Mouse (Mus musculus) B cell, adult 62 days (primary cell): Measurements from ENCODE around the gene Fchsd2. TPM values are rescaled to one million over a fixed set of nuclear protein-coding genes. Genes with fewer than 3 reads are reported as not detected.

Experiments used
- total RNA-seq: library from RNA; stranded (reverse); gene quantifications from 4 replicates; pipeline ENCODE4 v1.2.4, GENCODE M21; 2023

The Fchsd2 gene
- total RNA-seq, result 449 to 524 TPM (median 489 TPM) in 4 replicates

GRCm38 (mm10) chr7:101092618-101093017 lies at the start of gene Fchsd2:
Gene Fchsd2 (plus strand): TSS chr7:101092863.

GRCm38 (mm10) chr7:101301881-101302456 lies 209.3 kb downstream of the Fchsd2 start, which contains the start of gene Atg16l2:
Gene Atg16l2 (minus strand): TSS chr7:101302251.

GRCm38 (mm10) chr7:101317014-101317413 lies 224.4 kb downstream of the Fchsd2 start, which contains the start of gene Stard10:
Gene Stard10 (plus strand): TSS chr7:101317086.

Other genes with a start within 250 kb of the Fchsd2 start
- gene Relt, start 229.4 kb upstream of the Fchsd2 start, total RNA-seq, result 25.2 to 36.1 TPM (median 29.0 TPM) in 4 replicates
- gene Arhgef17, start 160.8 kb upstream of the Fchsd2 start, total RNA-seq, result 0.06 to 0.24 TPM in 2 of 4 replicates, not detected in the others
- 0.28 to 0.40 TPM (median 0.39 TPM) in 4 replicates for gene P2ry6, start 118.2 kb upstream of the Fchsd2 start, total RNA-seq
- gene P2ry2, start 80.0 kb upstream of the Fchsd2 start, total RNA-seq, result 0.39 to 3.3 TPM (median 0.52 TPM) in 4 replicates
- gene Atg16l2, start 209.4 kb downstream of the Fchsd2 start, total RNA-seq, result 136 to 154 TPM (median 145 TPM) in 4 replicates
- 30.2 to 42.0 TPM (median 32.7 TPM) in 4 replicates for gene Stard10, start 224.2 kb downstream of the Fchsd2 start, total RNA-seq